Mouse (Mus musculus) small intestine, adult 2 months (tissue): ENCODE results near the gene Scamp4.

Experiments
- CTCF ChIP-seq: fragments of 200-500 bp; IDR thresholded peaks from 2 replicates; pipeline ENCODE4 v1.5.1; 2012; ENCODE audit warnings: low read depth, mild to moderate bottlenecking, control low read depth, inconsistent platforms, low read length, moderate library complexity, mixed read lengths; ENCODE audit not compliant: insufficient replicate concordance, insufficient read length; ENCODE audit errors: extremely low read depth
- POLR2A ChIP-seq: fragments of 200-500 bp; IDR thresholded peaks from 2 replicates; pipeline ENCODE4 v1.6.1; 2012; ENCODE audit warnings: low read depth, mild to moderate bottlenecking, control low read depth, inconsistent platforms, low read length, moderate library complexity

- peak; percentile 29; the same call in 1 of the 2 replicates for TF ChIP-seq CTCF
- no peak for TF ChIP-seq POLR2A
These were observed 26.1 kb upstream of the Scamp4 start for GRCm38 (mm10) chr10:80576351-80577194.
